ENCODE assay signal across 26 mouse cellular contexts in genomic region chr14:121605260-121605659, GRCm38 (mm10).
DNase-seq lines count a peak whose midpoint lies in the region; ATAC-seq and TF ChIP-seq lines count a peak whose summit lies in the region.
"Had no signal": no experiment of that assay in that cellular context is flagged by ENCODE, and none has a peak within 500 bp of the region (broad histone marks: within the 10 kb centered on the region; RNA-seq: fewer than 3 reads in every experiment).

No protein-coding gene starts in this region.

- peak overlapping the region; percentile 49 for H3K27ac ChIP-seq in cerebellum, adult 2 months (ENCODE audit: insufficient read depth, low read length)
- H3K27ac ChIP-seq in lung, embryonic 16.5 days (ENCODE audit: low read length) = no peak overlapping the region
- H3K27ac ChIP-seq: embryonic facial prominence, embryonic 10.5 days; embryonic facial prominence, embryonic 15.5 days; forebrain, embryonic 13.5 days; gastrocnemius, adult 2 months; heart, embryonic 13.5 days; hindbrain, embryonic 14.5 days; limb, embryonic 13.5 days; neural tube, embryonic 15.5 days had no signal

- H3K9me3 ChIP-seq in lung, embryonic 16.5 days (ENCODE audit: control insufficient read depth, low read length) = no peaks in the 10 kb centered on the region
- H3K9me3 ChIP-seq: embryonic facial prominence, embryonic 10.5 days; embryonic facial prominence, embryonic 15.5 days; forebrain, embryonic 13.5 days; heart, embryonic 13.5 days; limb, embryonic 13.5 days; neural tube, embryonic 15.5 days had no signal

- H3K27me3 ChIP-seq in cerebellum, adult 2 months (ENCODE audit: control insufficient read depth, insufficient read depth, low read length) = no peaks in the 10 kb centered on the region
- no peaks in the 10 kb centered on the region for H3K27me3 ChIP-seq in lung, embryonic 16.5 days (ENCODE audit: control insufficient read depth, insufficient read depth, low read depth, low read length)
- H3K27me3 ChIP-seq: embryonic facial prominence, embryonic 15.5 days; forebrain, embryonic 13.5 days; heart, embryonic 13.5 days; limb, embryonic 13.5 days; neural tube, embryonic 15.5 days had no signal

- ATAC-seq in lung, embryonic 16.5 days (ENCODE audit: low read depth) = peak; percentile 49
- ATAC-seq: CD4-positive, CD25-positive, alpha-beta regulatory T cell, adult 4 months; intestine, postnatal 0 days had no signal

- WGBS in cerebellum, adult 2 months = 22% methylated on average over 7 of the region's 7 CpGs
- 59% methylated on average over 7 of the region's 7 CpGs for WGBS in lung, embryonic 16.5 days

- peak; percentile 57 to 58 for DNase-seq in cerebellum, adult 2 months
- DNase-seq in cerebellum, adult 11 months = no peak
- DNase-seq in lung, adult 18-20 months = no peak
- peak; percentile 57 for DNase-seq in brain, adult 2 months (ENCODE audit: low read depth, low spot score)
- DNase-seq in cerebellum, postnatal 14 days = peak; percentile 55 to 61
- DNase-seq in spleen, postnatal 10 days (ENCODE audit: low spot score in 2 of 2) = no peak
- DNase-seq: adrenal gland, postnatal 25 days; gastrocnemius, adult 2 months; gastrocnemius, postnatal 36 days; heart, postnatal 10 days; kidney, adult 9 months; kidney, postnatal 10 days; midbrain, embryonic 14.5 days; right cerebral cortex, postnatal 25 days; thymus, postnatal 14 days had no signal

- H3K9ac ChIP-seq in lung, embryonic 16.5 days (ENCODE audit: low read length) = no peak overlapping the region
- H3K9ac ChIP-seq: embryonic facial prominence, embryonic 15.5 days; forebrain, embryonic 13.5 days; heart, embryonic 13.5 days; hindbrain, embryonic 14.5 days; limb, embryonic 13.5 days; neural tube, embryonic 15.5 days had no signal

- H3K4me2 ChIP-seq in lung, embryonic 16.5 days (ENCODE audit: low read depth, low read length) = no peak overlapping the region
- H3K4me2 ChIP-seq: embryonic facial prominence, embryonic 15.5 days; forebrain, embryonic 13.5 days; heart, embryonic 13.5 days; hindbrain, embryonic 14.5 days; limb, embryonic 13.5 days; liver, embryonic 11.5 days; neural tube, embryonic 15.5 days had no signal

- no peak for TF ChIP-seq CTCF in cerebellum, adult 2 months (IDR thresholded peaks at IDR 0.05; ENCODE audit: borderline replicate concordance, insufficient read depth, low read depth, low read length)

- H3K4me1 ChIP-seq in cerebellum, adult 2 months (ENCODE audit: control insufficient read depth, insufficient read depth, low read length) = peaks cover 18% of the 10 kb centered on the region
- peaks cover 8% of the 10 kb centered on the region for H3K4me1 ChIP-seq in lung, embryonic 16.5 days (replicated peaks; ENCODE audit: control insufficient read depth, insufficient read depth, low read length)
- H3K4me1 ChIP-seq: embryonic facial prominence, embryonic 15.5 days; neural tube, embryonic 15.5 days had no signal

- no peak for TF ChIP-seq POLR2A in cerebellum, adult 2 months (IDR thresholded peaks at IDR 0.05; ENCODE audit: borderline replicate concordance, insufficient read depth, low read length)

- H3K4me3 ChIP-seq in cerebellum, adult 2 months (replicated peaks; ENCODE audit: insufficient read depth, low read depth, low read length) = no peak overlapping the region
- H3K4me3 ChIP-seq in lung, embryonic 16.5 days (ENCODE audit: low read length) = no peak overlapping the region
- H3K4me3 ChIP-seq: embryonic facial prominence, embryonic 10.5 days; embryonic facial prominence, embryonic 15.5 days; forebrain, embryonic 13.5 days; gastrocnemius, adult 2 months; heart, embryonic 13.5 days; limb, embryonic 13.5 days; neural tube, embryonic 15.5 days had no signal

- peaks cover 2% of the 10 kb centered on the region; the same call in 1 of the 2 replicates for H3K36me3 ChIP-seq in lung, embryonic 16.5 days (ENCODE audit: control insufficient read depth, insufficient read depth, low read length)
- H3K36me3 ChIP-seq: embryonic facial prominence, embryonic 10.5 days; embryonic facial prominence, embryonic 15.5 days had no signal

Comparison
In these comparisons a context has a peak if more than half of its experiments do, and no peak if none do; other contexts are left out.
1. DNase-seq: peak in cerebellum, adult 2 months (2 of 2), brain, adult 2 months (single experiment) and cerebellum, postnatal 14 days (2 of 2); none in cerebellum, adult 11 months (single experiment), lung, adult 18-20 months (0 of 2) and spleen, postnatal 10 days (0 of 2).